Mouse (Mus musculus) embryo, embryonic 9.5 days (tissue): ENCODE measurements at regions not wholly inside any gene's neighbourhood (a gene's known extent, or its start where the extent isn't known, plus 50 kb on each side); places are given as distances from the start of the nearest gene placed in this dataset.
A peak's percentile ranks its signal among the peaks of the same experiment; 100 is the strongest.

Experiments
- DNase-seq: peaks from one replicate; pipeline ENCODE4 v3.0.0-alpha.2; 2017; ENCODE audit errors: extremely low spot score

GRCm38 (mm10) chr10:24357636-24358035 lies 134.3 kb downstream of the Moxd1 start:
- DNase-seq = peak; percentile 8

GRCm38 (mm10) chr10:24361424-24361823 lies 138.1 kb downstream of the Moxd1 start:
- no peak for DNase-seq

GRCm38 (mm10) chr10:24365369-24365768 lies 142.1 kb downstream of the Moxd1 start:
- no peak for DNase-seq

GRCm38 (mm10) chr10:24367010-24367409 lies 143.7 kb downstream of the Moxd1 start:
- DNase-seq = no peak

- no peak for DNase-seq
Observed at GRCm38 (mm10) chr10:24373957-24374356, 150.6 kb downstream of the Moxd1 start.

GRCm38 (mm10) chr10:24379291-24379690 lies 156.0 kb downstream of the Moxd1 start:
- DNase-seq = no peak

GRCm38 (mm10) chr10:24380478-24381273 lies 157.4 kb downstream of the Moxd1 start:
- DNase-seq = no peak

- DNase-seq = peak; percentile 44
Observed at GRCm38 (mm10) chr10:24381917-24382316, 158.6 kb downstream of the Moxd1 start.

- DNase-seq = no peak
Observed at GRCm38 (mm10) chr10:24384061-24384460, 160.7 kb downstream of the Moxd1 start.

- DNase-seq = no peak
Observed at GRCm38 (mm10) chr10:24388229-24388628, 164.9 kb downstream of the Moxd1 start.

GRCm38 (mm10) chr10:24391039-24391438 lies 167.7 kb downstream of the Moxd1 start:
- DNase-seq = no peak

- no peak for DNase-seq
Observed at GRCm38 (mm10) chr10:24392066-24392465, 168.7 kb downstream of the Moxd1 start.

GRCm38 (mm10) chr10:24395999-24396784 lies 172.9 kb downstream of the Moxd1 start:
- DNase-seq = no peak

GRCm38 (mm10) chr10:24397125-24397524 lies 173.8 kb downstream of the Moxd1 start:
- no peak for DNase-seq

GRCm38 (mm10) chr10:24404851-24405250 lies 181.5 kb downstream of the Moxd1 start:
- no peak for DNase-seq

GRCm38 (mm10) chr10:24406953-24407352 lies 183.6 kb downstream of the Moxd1 start:
- DNase-seq = no peak

- peak; percentile 35 for DNase-seq
Observed at GRCm38 (mm10) chr10:24407411-24408227, 184.3 kb downstream of the Moxd1 start.

GRCm38 (mm10) chr10:24409976-24410375 lies 185.3 kb upstream of the Ccn2 start:
- DNase-seq = peak; percentile 25

GRCm38 (mm10) chr10:24410885-24411284 lies 184.4 kb upstream of the Ccn2 start:
- no peak for DNase-seq

GRCm38 (mm10) chr10:24422498-24423160 lies 172.6 kb upstream of the Ccn2 start:
- DNase-seq = no peak

- no peak for DNase-seq
Observed at GRCm38 (mm10) chr10:24433737-24434367, 161.4 kb upstream of the Ccn2 start.
